Comparison of ENCODE assay signal across 22 mouse cellular contexts in the genomic region with DNA sequence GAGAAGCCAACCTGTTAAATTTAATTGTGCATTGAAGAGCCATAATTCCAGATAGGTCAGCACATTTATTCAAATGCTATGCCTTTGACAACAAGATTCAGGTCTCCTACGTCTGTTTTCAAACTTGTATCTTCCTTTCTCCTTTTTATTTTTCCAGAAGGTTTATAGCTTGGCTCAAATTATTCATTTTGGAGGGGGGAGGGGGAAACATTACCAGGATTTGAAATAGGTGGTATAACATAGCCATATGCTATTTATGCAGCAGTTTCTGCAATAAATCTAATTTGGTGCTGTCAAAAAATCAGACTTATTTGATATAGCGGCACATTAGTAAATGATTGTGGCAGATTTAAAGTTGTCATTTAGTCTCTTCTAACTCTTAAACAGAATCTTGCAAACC.
"Had no signal": no experiment of that assay in that cellular context is flagged by ENCODE, and none has a peak within 500 bp of the region (broad histone marks: within the 10 kb centered on the region; RNA-seq: fewer than 3 reads in every experiment).

No protein-coding gene starts in this region.

- ATAC-seq: liver, postnatal 0 days; lung, postnatal 0 days had no signal

- H3K36me3 ChIP-seq: limb, embryonic 12.5 days; limb, embryonic 15.5 days; midbrain, embryonic 12.5 days; midbrain, embryonic 15.5 days; neural tube, embryonic 12.5 days; neural tube, embryonic 15.5 days had no signal

- H3K4me3 ChIP-seq: limb, embryonic 12.5 days; limb, embryonic 15.5 days; midbrain, embryonic 12.5 days; midbrain, embryonic 15.5 days; neural tube, embryonic 12.5 days; neural tube, embryonic 15.5 days had no signal

- DNase-seq: kidney, adult 9 months; kidney, postnatal 36 days; liver, postnatal 0 days; lung, embryonic 14.5 days; right cerebral cortex, adult 18-20 months; right cerebral cortex, postnatal 14 days; right cerebral cortex, postnatal 4 days; thymus, adult 2 months; thymus, postnatal 14 days; thymus, postnatal 4 days had no signal

- H3K27ac ChIP-seq: kidney, postnatal 0 days; limb, embryonic 12.5 days; limb, embryonic 15.5 days; liver, embryonic 14.5 days; macrophage; neural tube, embryonic 12.5 days; neural tube, embryonic 15.5 days; stomach, postnatal 0 days had no signal

- H3K4me2 ChIP-seq: limb, embryonic 12.5 days; limb, embryonic 15.5 days; liver, embryonic 11.5 days; lung, embryonic 14.5 days; midbrain, embryonic 12.5 days; midbrain, embryonic 15.5 days; neural tube, embryonic 12.5 days; neural tube, embryonic 15.5 days had no signal

- H3K9me3 ChIP-seq: limb, embryonic 12.5 days; limb, embryonic 15.5 days; midbrain, embryonic 12.5 days; midbrain, embryonic 15.5 days; neural tube, embryonic 12.5 days; neural tube, embryonic 15.5 days had no signal

- H3K9ac ChIP-seq: limb, embryonic 12.5 days; limb, embryonic 15.5 days; liver, embryonic 14.5 days; liver, postnatal 0 days; lung, embryonic 14.5 days; midbrain, embryonic 12.5 days; midbrain, embryonic 15.5 days; neural tube, embryonic 12.5 days; neural tube, embryonic 15.5 days had no signal

- H3K27me3 ChIP-seq: limb, embryonic 12.5 days; limb, embryonic 15.5 days; midbrain, embryonic 15.5 days; neural tube, embryonic 12.5 days; neural tube, embryonic 15.5 days had no signal

- H3K4me1 ChIP-seq: limb, embryonic 15.5 days; neural tube, embryonic 15.5 days had no signal
